Mouse (Mus musculus) forebrain, postnatal 0 days (tissue): ENCODE data around the gene Ctrc. TPM values are rescaled to one million over a fixed set of nuclear protein-coding genes. Genes with fewer than 3 reads are reported as not detected.

ENCODE experiments used
- ATAC-seq: fragments of 200-750 bp; cut with Nextera tagmentation; 2 replicates; pipeline ENCODE4 v1.8.0; 2017; ENCODE audit warnings: mild to moderate bottlenecking, moderate library complexity
- DNase-seq: peaks from one replicate; pipeline ENCODE4 v3.0.0-alpha.2; 2015
- H3K27ac ChIP-seq: fragments of 300-500 bp; sonication (generic); 2 replicates; pipeline ENCODE4 v1.5.1; 2014; ENCODE audit warnings: low read depth, mild to moderate bottlenecking, antibody characterized with exemption, low read length, moderate library complexity, mixed read lengths
- H3K27me3 ChIP-seq: fragments of 300-500 bp; sonication (generic); 2 replicates; pipeline ENCODE4 v1.6.1; 2014; ENCODE audit warnings: mild to moderate bottlenecking, low read length, mixed read lengths; ENCODE audit not compliant: insufficient read depth
- H3K36me3 ChIP-seq: fragments of 300-500 bp; sonication (generic); 2 replicates; pipeline ENCODE4 v1.6.1; 2014; ENCODE audit warnings: mild to moderate bottlenecking, moderate library complexity; ENCODE audit not compliant: insufficient read depth
- H3K4me1 ChIP-seq: fragments of 300-500 bp; sonication (generic); 2 replicates; pipeline ENCODE4 v1.6.1; 2014; ENCODE audit warnings: antibody characterized with exemption; ENCODE audit not compliant: insufficient read depth
- H3K4me2 ChIP-seq: fragments of 300-500 bp; sonication (generic); 2 replicates; pipeline ENCODE4 v1.6.1; 2014; ENCODE audit warnings: low read depth, mild to moderate bottlenecking, moderate library complexity
- H3K4me3 ChIP-seq: fragments of 300-500 bp; sonication (generic); 2 replicates; pipeline ENCODE4 v1.5.1; 2014; ENCODE audit warnings: low read depth, low read length, mixed read lengths
- H3K9ac ChIP-seq: fragments of 300-500 bp; sonication (generic); 2 replicates; pipeline ENCODE4 v1.6.1; 2014; ENCODE audit warnings: mild to moderate bottlenecking
- H3K9me3 ChIP-seq: fragments of 300-500 bp; sonication (generic); 2 replicates; pipeline ENCODE4 v1.6.1; 2016; ENCODE audit warnings: low read length
- CTCF ChIP-seq: sonication (generic); IDR thresholded peaks from 2 replicates; pipeline ENCODE4 v1.5.1; 2016; ENCODE audit warnings: antibody characterized with exemption, control low read depth, low read depth
- WGBS: fragments of 180-500 bp; shearing (Covaris S2); extraction: QIAGEN DNeasy Blood & Tissue Kit; methylation state at CpG from one replicate; pipeline ENCODE4 v1.1.7; 2014; 5-methylcytosine and 5-hydroxymethylcytosine counted together
- polyA plus RNA-seq: library from polyadenylated mRNA; unstranded; fragments of >200 nt; fragmentation: Nextera tagmentation; extraction: Ambion mirVana; gene quantifications from 2 replicates; pipeline ENCODE4 v1.2.1, GENCODE M21; 2015
- total RNA-seq: library from RNA; depleted of rRNA; stranded (reverse); fragments of >200 nt; gene quantifications from 2 replicates; pipeline ENCODE4 v1.2.3, GENCODE M21; 2014

Ctrc gene
- total and polyA plus RNA-seq, 2 experiments from 2014 or later: not detected

DNA sequence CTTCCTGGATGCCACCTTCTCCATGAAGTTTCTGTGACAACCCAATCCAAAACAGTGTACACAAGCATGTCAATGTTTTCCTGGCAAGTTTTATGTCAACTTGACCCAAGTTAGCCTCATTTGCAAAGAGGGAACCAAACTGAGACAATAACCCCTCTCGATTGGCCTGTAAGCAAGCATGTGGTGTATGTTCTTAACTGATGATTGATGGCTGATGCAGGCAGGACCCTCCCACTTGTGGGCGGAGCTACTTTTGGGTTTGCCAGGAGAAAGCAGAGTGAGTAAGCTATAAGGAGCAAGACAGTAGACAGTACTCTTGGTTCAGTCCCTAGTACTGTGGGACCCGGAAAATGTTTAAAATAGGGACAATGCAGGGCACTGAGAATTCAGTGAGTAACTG is 23.2 kb downstream of the Ctrc start:
- TF ChIP-seq CTCF: no peak
- ATAC-seq (peak; percentile 50; the same call in 1 of the 2 replicates), DNase-seq (no peak)
- H3K9me3 ChIP-seq: no peaks in the 10 kb centered on the region
- WGBS: 70% methylated on average over 3 of the region's 3 CpGs
- no peak overlapping the region for H3K9ac ChIP-seq
- no peak overlapping the region for H3K4me2 ChIP-seq
- no peak overlapping the region for H3K4me3 ChIP-seq
- H3K36me3 ChIP-seq: no peaks in the 10 kb centered on the region
- H3K27me3 ChIP-seq: no peaks in the 10 kb centered on the region
- H3K27ac ChIP-seq: no peak overlapping the region
- H3K4me1 ChIP-seq: no peaks in the 10 kb centered on the region

DNA sequence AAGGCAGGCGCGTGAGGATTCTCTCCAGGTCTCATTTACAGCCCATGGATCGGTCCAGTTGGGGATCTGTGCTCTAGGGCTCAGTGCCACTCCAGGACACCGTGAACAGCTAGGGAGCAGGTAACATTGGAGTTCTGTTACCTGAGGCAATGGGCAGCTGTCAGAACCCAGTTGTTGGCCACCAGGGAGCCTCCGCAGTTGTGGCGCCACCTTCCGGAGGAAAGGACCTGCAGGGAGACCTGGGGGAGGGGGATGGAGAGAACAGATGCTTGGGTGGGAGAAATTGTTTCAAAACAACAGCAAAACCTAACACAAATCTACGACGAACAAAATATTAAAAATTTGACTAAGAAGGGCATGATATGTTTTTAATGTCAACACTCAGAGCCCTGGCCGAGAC is 24.1 kb downstream of the Ctrc start:
- 82% methylated on average over 10 of the region's 10 CpGs for WGBS
- Histone ChIP-seq H3K27ac (no peak overlapping the region), H3K9me3 (no peaks in the 10 kb centered on the region), H3K4me1 (no peaks in the 10 kb centered on the region), H3K36me3 (no peaks in the 10 kb centered on the region), H3K9ac (no peak overlapping the region), H3K4me3 (no peak overlapping the region), H3K4me2 (no peak overlapping the region), H3K27me3 (no peaks in the 10 kb centered on the region)
- no peak for DNase-seq
- peak; percentile 30; the same call in 1 of the 2 replicates for TF ChIP-seq CTCF
- no peak for ATAC-seq

DNA sequence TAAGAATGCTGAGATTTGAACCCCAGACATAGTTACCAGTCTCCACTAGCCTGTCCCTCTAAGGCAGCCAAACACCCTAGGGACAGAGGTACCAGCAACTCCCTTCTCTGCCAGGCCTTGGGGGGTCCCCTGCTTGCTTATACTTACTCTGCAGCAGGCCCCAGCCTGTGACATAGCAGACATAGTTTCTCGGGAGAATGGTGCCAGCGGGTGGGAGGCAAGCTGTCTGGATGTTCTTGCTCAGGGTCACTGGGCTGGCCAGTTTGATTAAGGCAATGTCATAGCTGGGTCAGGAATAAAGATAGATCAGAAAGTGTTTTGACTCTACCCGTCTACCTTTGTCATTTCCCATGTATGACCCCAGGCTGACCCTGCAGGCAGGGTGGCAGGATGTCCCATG is 25.0 kb downstream of the Ctrc start:
- Histone ChIP-seq H3K36me3 (no peaks in the 10 kb centered on the region; the same call in 1 of the 2 replicates), H3K9ac (no peak overlapping the region), H3K4me1 (no peaks in the 10 kb centered on the region), H3K27me3 (no peaks in the 10 kb centered on the region), H3K9me3 (no peaks in the 10 kb centered on the region), H3K4me3 (no peak overlapping the region), H3K4me2 (no peak overlapping the region), H3K27ac (no peak overlapping the region)
- no peak for TF ChIP-seq CTCF
- 82% methylated on average over 3 of the region's 3 CpGs for WGBS
- ATAC-seq (no peak), DNase-seq (no peak)

DNA sequence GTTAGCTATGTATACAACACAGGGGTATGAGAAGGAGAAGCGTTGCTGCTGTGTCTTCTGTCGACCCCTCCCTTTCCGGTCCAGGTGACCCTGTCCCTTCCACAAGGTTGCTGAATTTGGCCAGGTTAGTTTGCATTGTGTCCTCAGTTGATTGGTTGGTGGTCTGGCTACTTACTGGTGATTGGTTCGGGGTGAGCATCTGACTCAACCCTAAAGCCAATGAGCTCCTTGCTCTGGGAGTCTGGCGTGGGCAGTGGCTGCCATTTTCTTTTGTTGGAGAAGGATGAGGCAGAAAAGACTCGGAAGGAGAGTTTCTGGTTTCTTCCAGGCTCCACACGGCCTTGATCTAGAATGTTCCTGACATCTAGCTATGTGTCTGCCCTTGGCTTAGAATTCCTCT is 26.8 kb downstream of the Ctrc start:
- TF ChIP-seq CTCF: no peak
- no peak for DNase-seq

DNA sequence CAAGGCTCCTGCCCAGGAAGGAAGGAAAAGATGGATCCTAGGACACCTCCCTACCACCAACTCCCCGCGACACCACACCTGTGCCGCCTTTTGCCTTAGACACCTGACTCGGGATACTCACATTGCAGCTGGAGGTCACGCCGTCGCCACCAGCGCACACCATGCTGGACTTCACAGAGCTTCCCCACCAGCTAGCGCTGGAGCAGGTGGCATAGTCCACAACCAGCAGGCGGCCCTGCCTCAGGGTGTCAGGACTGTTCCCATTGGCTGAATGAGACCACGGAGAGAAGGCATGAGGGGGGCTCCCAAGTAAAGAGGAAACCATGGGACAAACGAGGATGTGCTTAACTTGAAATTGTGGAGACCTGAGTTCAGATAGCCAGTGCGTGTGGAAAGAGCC is 27.3 kb downstream of the Ctrc start:
- no peak for TF ChIP-seq CTCF

More for the DNA sequence above, 26.8 kb downstream of the Ctrc start:
- Histone ChIP-seq H3K4me2 (no peak overlapping the region), H3K9me3 (no peaks in the 10 kb centered on the region), H3K9ac (no peak overlapping the region), H3K36me3 (peaks cover 10% of the 10 kb centered on the region; the same call in 1 of the 2 replicates), H3K27ac (no peak overlapping the region), H3K4me3 (no peak overlapping the region), H3K27me3 (no peaks in the 10 kb centered on the region), H3K4me1 (no peaks in the 10 kb centered on the region)
- WGBS: 94% methylated on average over 7 of the region's 7 CpGs
- ATAC-seq: no peak

DNA sequence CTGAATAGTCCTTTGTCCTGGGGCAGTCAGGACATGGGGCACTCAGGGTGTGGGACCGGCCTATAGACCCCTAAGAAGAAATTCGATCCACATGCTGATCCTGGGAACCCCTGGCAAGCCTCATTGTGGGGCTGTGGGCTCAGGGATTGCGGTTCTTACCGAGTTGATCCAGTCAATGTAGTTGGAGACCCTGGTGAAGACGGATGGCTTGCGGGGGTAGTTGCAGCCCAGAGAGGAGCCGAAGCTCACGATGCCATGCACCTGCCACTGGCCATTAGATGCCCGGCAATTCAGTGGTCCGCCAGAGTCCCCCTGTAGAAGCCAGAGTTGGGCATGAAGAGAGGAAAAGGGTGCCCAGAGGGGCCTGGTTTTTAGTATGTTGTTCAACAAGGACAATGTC is 28.5 kb downstream of the Ctrc start:
- TF ChIP-seq CTCF: no peak

More for the DNA sequence above, 27.3 kb downstream of the Ctrc start:
- DNase-seq (no peak), ATAC-seq (no peak)
- peaks cover 14% of the 10 kb centered on the region; the same call in 1 of the 2 replicates for H3K36me3 ChIP-seq
- H3K4me1 ChIP-seq: no peaks in the 10 kb centered on the region
- no peak overlapping the region for H3K9ac ChIP-seq
- H3K9me3 ChIP-seq: no peaks in the 10 kb centered on the region
- no peak overlapping the region for H3K27ac ChIP-seq
- no peak overlapping the region for H3K4me2 ChIP-seq
- no peaks in the 10 kb centered on the region for H3K27me3 ChIP-seq
- WGBS: 94% methylated on average over 13 of the region's 13 CpGs
- H3K4me3 ChIP-seq: no peak overlapping the region

DNA sequence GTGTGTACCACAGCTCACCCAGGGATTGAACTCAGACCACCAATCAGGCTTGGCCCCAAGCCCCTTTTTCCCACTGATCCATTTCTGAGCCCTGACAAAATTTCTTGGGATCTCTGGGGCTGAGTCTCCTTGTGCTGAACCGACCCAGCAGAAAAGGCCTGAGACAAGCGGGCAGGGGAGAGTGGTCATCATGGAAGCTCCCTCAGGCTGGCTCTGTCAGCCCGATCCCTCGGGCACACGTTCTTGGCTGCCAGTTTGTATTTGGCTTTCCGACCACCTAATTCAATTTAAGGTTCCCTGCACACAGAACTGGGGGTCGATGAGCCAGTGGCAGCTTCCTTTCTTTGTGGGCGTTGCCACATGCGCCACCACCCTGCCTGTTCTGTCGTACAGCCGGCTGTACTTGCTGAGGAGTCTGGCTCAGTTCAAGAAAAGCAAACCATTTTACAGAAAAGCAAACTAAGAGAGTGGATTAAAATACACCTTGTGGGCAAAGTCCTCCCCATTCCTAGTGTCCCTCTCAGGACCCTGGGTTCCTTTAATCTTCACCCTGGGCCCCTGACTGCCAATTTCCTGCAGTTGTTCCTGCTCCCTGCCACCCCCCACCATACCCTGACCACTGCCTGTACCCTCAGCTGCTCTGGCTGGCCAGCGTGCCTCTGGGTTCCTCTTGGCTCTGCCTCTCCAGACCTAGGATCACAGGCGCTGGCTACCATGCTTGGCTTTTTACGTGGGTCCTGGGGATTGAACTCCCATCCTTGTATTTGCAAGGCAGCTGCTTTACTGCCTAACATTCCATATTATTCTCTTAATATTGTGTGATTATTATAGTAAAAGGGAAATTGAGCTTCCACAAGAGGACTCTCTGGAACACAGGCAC is 29.1 kb downstream of the Ctrc start:
- no peak overlapping the region for H3K4me2 ChIP-seq
- WGBS: 57% methylated on average over 14 of the region's 14 CpGs
- H3K9me3 ChIP-seq: no peaks in the 10 kb centered on the region
- H3K36me3 ChIP-seq: peaks cover 31% of the 10 kb centered on the region
- no peak overlapping the region for H3K9ac ChIP-seq
- no peak overlapping the region for H3K27ac ChIP-seq
- H3K27me3 ChIP-seq: no peaks in the 10 kb centered on the region
- DNase-seq (no peak), ATAC-seq (no peak)
- H3K4me1 ChIP-seq: no peaks in the 10 kb centered on the region
- TF ChIP-seq CTCF: no peak
- no peak overlapping the region for H3K4me3 ChIP-seq

More for the DNA sequence above, 28.5 kb downstream of the Ctrc start:
- no peak overlapping the region for H3K4me3 ChIP-seq
- no peak overlapping the region for H3K4me2 ChIP-seq
- no peak for ATAC-seq
- no peak for DNase-seq
- no peak overlapping the region for H3K9ac ChIP-seq
- H3K4me1 ChIP-seq: no peaks in the 10 kb centered on the region
- no peaks in the 10 kb centered on the region for H3K9me3 ChIP-seq
- no peak overlapping the region for H3K27ac ChIP-seq
- peaks cover 24% of the 10 kb centered on the region for H3K36me3 ChIP-seq
- H3K27me3 ChIP-seq: no peaks in the 10 kb centered on the region
- 52% methylated on average over 10 of the region's 10 CpGs for WGBS
